Mouse (Mus musculus) layer of hippocampus, postnatal 36 days (tissue): ENCODE measurements around the gene Sort1. TPM values are rescaled to one million over a fixed set of nuclear protein-coding genes. Genes with fewer than 3 reads are reported as not detected.

Experiments
- DNase-seq, 2 experiments: peaks; one replicate each; pipeline ENCODE4 v3.0.0; 2022
- total RNA-seq, 2 experiments: library from RNA; stranded (reverse); gene quantifications; 2 replicates each; pipeline ENCODE4 v1.2.3; 2021

Sort1 gene
- total RNA-seq, 2 experiments from 2014 or later = 345 to 381 TPM

GRCm38 (mm10) chr3:108328441-108328841 lies 44.6 kb downstream of the Sort1 start:
- DNase-seq = peak; percentile 55 to 67

GRCm38 (mm10) chr3:108330812-108331211 lies 46.9 kb downstream of the Sort1 start:
- DNase-seq = no peak

DNA sequence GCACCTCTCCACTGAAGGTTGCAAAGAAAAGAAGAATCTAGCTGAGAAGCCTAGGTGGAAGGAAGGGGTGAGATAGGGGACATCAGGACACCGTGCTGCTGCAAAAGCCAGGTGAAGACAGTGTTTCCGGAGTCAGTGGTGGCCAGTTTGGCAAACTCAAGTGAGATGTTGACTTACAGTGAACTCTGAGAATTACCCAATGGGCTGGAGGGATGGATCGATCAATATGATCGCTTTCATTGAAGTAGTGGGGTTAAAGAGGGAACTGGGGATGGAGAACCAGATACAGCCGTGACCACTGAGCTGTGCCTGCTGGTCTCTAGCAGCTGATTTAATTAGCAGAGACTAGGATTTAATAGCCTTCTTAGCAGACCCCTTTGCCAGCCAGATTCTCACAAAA lies 53.0 kb downstream of the Sort1 start:
- DNase-seq = no peak

- DNase-seq = no peak
Measured at GRCm38 (mm10) chr3:108341040-108341439, 57.2 kb downstream of the Sort1 start.

GRCm38 (mm10) chr3:108342185-108342584 lies 58.3 kb downstream of the Sort1 start:
- DNase-seq = no peak

DNA sequence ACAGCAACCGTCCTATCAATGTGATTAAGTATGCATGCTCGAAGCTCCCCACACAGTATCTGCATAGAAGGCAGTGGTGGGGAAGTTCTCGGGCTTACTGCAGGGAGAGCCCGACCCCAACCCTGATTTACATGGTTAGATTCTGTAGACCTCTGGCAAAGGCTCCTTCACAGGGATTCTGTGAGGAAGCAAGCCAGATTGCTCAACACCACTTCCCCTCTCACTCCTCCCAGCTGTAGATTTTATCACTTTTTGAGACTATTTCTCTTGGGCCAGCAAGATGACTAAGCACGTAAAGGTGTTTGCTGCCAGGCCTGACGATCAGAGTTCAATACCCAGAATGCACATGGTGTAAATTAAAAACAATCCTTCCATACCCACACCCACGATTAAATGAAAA lies 62.0 kb downstream of the Sort1 start:
- no peak for DNase-seq

DNA sequence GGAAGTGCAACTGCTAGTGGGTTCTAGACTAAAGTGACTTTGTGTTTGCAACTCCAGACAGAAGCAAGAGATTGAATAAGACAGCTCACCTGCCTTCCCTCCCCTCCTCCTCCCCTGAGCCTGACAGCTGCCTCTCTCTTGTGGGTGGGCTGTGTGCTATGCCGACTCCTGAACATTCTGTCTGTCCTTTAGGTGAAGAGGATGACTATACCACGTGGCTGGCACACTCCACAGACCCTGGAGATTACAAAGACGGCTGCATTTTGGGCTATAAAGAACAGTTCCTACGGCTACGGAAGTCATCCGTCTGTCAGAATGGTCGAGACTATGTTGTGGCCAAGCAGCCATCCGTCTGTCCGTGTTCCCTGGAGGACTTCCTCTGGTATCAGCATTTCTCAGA lies 64.5 kb downstream of the Sort1 start:
- no peak for DNase-seq

- no peak for DNase-seq
Measured at GRCm38 (mm10) chr3:108355245-108355644, 71.4 kb downstream of the Sort1 start.

- DNase-seq = no peak
Measured at GRCm38 (mm10) chr3:108357051-108357450, 73.2 kb downstream of the Sort1 start.

GRCm38 (mm10) chr3:108358445-108358844 lies 74.6 kb downstream of the Sort1 start:
- DNase-seq = peak; percentile 70

GRCm38 (mm10) chr3:108360894-108361293 lies 77.0 kb downstream of the Sort1 start:
- no peak for DNase-seq

DNA sequence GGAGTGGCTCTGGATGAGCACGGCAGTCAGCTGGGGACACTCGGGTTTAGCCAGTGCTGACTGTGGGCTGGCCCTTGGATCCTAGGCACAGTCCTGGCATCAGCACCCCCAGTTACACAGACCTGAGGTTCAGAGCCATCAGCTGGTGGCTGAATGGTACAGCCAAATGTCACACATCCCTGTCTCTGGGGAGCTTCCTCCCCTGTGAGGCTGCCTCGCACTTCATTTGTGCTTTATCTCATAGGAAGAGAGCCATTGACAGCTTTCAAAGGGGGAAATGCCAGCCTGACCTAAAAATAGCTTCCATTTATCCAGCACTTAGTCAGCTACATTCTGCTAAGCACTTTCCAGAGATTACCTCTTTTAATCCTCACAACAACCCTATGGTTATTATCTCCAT lies 79.7 kb downstream of the Sort1 start:
- no peak for DNase-seq

DNA sequence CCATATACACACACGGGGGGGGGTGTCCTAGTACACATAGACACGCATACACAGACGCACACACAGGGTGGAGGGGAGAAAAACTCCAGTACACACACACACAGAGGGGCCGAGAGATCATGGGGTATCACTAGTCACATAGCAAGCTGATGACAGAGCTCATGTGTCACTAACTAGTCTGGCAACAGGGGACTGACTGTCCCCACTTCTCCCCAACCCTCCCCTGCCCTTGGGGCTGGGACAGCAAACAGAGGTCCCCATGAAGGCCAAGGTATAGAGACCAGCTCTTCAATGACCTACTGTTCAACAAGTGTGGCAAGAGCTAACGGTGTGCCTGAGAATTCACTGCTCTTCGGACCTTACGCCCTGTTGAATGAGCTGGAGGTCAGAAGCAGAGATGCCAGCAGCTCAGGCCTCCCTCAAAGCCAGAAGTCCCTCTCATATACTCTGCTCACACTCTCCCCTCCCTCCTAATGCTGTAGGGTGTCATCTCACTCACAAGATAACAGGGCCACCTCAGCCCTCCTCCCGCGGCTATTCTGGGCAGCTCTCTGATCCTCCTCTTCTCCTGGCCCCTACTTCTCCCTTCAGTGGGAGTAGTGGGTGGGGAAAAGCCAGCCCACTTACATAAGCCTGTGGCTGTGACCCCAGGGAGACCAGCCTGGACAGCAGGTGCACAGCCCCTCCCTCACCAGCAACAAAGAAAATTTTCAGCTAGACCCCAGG lies 80.6 kb downstream of the Sort1 start, which contains the start of gene Mybphl:
TSS of gene Mybphl (plus strand) at position 642 of the 726 bp plus-strand sequence.
- no peak for DNase-seq

DNA sequence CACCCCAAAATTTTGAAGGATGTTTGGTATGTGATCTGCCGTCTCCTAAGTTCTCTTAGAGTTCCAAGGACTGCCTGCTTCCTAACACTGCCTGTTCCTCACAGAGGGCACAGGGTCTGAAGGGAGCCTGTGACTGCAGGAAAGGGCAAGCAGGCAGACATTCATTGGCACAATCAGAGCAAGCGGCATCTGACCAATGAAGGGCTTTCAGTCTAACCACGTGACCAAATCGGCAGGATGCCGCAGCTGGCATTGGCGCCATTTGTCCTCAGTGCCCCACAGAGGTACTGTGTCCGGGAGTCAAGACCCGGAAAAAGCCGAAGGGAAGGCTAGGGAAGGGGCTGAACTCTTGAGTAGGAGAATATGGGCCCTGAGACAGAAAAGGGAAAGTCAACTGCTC lies 83.3 kb downstream of the Sort1 start:
- no peak for DNase-seq

GRCm38 (mm10) chr3:108367828-108368227 lies 83.9 kb downstream of the Sort1 start:
- no peak for DNase-seq

- no peak for DNase-seq
Measured at GRCm38 (mm10) chr3:108368721-108369120, 84.8 kb downstream of the Sort1 start.

GRCm38 (mm10) chr3:108372274-108372673 lies 88.4 kb downstream of the Sort1 start:
- no peak for DNase-seq

GRCm38 (mm10) chr3:108372691-108373090 lies 88.8 kb downstream of the Sort1 start:
- no peak for DNase-seq

DNA sequence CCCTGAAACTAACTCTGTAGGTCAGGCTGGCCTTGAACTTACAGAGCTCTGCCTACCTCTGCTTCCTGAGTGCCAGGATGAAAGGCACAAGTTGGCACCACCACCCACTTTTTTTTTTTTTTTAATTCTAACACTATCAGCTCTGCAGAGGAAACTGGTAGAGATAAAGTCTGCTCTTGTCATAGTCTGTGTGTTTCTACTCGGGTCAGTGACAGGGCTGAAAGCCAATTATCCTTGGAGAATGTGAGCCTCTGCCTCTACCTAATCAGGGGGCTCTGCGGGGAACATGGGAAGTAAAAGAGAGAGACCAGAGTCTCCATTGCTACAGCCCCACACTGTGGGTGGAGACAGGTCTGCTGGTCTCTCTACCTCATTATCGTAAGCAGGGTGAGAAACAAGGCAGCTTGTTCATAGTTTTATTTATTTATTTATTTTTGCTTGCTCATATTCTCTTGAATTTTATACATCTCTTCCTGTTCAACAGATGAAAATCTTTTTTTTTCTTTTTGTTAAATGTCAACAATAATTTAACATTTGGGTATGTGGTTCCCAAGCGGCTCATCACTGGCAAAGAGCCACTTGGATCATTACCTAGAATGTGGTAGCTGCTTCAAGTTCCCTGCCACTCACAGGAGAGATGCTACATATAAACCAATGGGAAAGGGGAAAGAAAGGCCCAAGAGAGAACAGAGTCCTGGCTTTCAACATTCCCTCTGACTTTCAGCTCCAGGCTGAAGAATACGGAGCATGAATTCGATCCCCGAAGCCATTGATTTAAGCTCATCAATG lies 95.2 kb downstream of the Sort1 start:
- no peak for DNase-seq

DNA sequence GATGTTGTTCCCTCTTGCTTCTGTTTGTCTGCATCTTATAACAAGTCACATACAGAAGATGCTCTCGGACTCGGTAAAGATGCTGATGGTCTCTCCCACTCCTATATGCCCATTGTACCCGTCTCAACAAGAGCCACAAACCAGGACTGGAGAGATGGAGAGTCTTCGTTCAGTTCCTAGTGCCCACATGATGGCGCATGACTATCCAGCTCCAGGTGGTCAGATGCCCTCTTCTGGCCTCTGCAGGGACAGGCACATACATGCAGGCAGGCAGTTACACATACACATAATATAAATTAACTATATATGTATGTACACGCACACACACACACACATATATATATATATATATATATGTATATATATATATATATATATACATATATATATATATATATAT lies 96.8 kb downstream of the Sort1 start:
- no peak for DNase-seq

DNA sequence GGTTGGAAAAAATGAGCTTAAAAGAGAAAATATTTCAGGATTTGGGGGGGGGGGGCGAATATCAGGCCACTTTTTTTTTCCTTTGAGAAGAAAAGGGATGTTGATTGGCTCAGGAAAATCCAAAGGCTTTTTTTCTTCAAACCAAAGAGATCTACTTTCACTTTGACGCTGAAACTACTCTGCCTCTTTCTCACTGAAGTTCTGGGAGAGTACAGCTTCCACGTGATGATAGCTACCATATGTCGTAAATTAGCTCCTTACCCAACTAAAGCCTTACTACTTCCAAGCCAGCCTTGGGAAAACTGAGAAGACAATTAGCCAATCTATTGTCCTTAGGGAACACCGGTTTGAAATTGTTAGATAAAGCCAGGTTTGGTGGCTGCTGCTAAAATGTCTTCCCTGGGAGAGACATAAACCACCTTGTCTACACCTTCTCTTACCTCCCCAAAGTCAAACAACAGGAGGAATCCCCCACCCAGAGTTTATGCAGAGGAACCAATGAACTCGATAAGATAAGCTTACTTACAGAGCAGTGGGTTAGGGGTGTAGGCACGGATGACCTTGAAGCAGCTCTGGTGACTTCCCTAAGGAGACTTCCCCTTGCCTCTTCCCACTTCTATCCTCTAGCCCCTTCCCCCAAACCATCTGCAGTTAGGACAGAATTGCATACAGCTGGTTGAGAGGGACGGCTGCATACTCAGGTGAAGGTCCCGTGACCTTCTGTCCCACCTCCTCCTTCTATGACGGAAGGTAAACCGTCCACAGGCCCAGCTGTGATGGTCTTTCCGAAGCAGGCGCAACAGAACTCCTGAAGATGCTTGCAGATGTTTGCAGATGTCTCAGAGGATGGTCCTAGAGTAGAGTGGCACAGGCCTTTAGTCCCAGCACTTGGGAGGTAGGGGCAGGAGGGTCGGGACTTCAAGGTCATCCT lies 98.3 kb downstream of the Sort1 start:
- DNase-seq = no peak

- peak; percentile 86 to 87 for DNase-seq
Measured at GRCm38 (mm10) chr3:108383485-108384354, 99.8 kb downstream of the Sort1 start, which contains the start of gene Psrc1. Gene Psrc1 (plus strand): TSS chr3:108383839.
